Comparison of ENCODE assay signal across 13 mouse cellular contexts in the genomic region with DNA sequence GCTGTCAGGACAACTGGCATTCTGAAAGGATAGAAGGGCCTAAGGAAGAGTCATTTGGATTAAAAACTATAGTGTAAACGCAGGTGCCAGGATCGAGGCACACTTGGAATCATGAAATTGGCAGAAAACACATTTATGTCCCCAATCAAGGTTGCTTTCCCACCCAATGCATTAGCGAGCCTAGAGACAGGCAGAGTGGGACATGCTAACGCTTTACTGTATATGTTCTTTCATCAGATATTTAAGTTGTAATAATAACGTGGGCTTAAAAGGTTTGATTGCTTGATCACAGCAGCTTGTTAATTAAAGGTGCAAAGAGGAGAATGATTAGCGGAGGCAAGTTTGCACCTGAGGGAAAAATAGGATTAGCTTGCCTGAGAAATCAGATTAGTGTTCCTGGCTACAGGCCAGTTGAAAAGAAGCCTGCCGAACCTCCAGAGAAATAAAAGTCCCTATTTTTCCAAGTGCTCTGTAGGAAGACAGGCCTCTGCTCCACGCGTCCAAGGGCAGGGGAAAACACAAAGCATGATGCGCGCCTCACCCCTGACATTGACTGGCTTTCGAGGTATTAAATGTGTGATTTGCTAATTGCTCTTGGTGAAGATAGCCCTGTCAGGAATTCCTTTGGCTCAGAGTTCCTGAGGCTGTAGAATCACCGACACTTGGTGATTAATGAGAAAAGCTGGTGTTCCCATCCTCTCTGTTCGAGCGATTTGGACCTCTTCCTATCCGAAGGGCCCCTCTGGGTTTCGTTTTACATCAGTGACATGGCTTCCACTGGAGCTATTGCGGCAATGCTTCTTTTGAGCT.
DNase-seq lines count a peak whose midpoint lies in the region; ATAC-seq lines count a peak whose summit lies in the region.
"Had no signal": no experiment of that assay in that cellular context is flagged by ENCODE, and none has a peak within 500 bp of the region (broad histone marks: within the 10 kb centered on the region; RNA-seq: fewer than 3 reads in every experiment).

No protein-coding gene starts in this region.

- no peaks in the 10 kb centered on the region for H3K4me1 ChIP-seq in heart, embryonic 11.5 days (ENCODE audit: control insufficient read depth, insufficient read depth, low read length)
- H3K4me1 ChIP-seq in forebrain, embryonic 16.5 days (replicated peaks; ENCODE audit: control insufficient read depth, insufficient read depth, low read length), result peaks cover 9% of the 10 kb centered on the region; the same call in 1 of the 2 replicates
- peaks cover 14% of the 10 kb centered on the region for H3K4me1 ChIP-seq in midbrain, embryonic 15.5 days
- no peaks in the 10 kb centered on the region for H3K4me1 ChIP-seq in limb, embryonic 10.5 days
- H3K4me1 ChIP-seq: embryonic facial prominence, embryonic 15.5 days had no signal

- DNase-seq in heart, postnatal 4 days, result no peak
- DNase-seq in brain, adult 2 months (ENCODE audit: low read depth, low spot score), result peak; percentile 13
- no peak for DNase-seq in thymus, adult 18-20 months
- DNase-seq in limb, embryonic 10.5 days (ENCODE audit: low spot score), result no peak
- DNase-seq in adrenal gland, adult 8-10 months, result no peak
- DNase-seq: gastrocnemius, postnatal 25 days; thymus, adult 2 months had no signal

- WGBS in heart, embryonic 11.5 days (ENCODE audit: insufficient replicate concordance), result 46% methylated on average over 18 of the region's 18 CpGs
- WGBS in forebrain, embryonic 16.5 days, result 16% methylated on average over 18 of the region's 18 CpGs
- 20% methylated on average over 18 of the region's 18 CpGs for WGBS in midbrain, embryonic 15.5 days
- WGBS in limb, embryonic 10.5 days, result 64% methylated on average over 18 of the region's 18 CpGs

- H3K9me3 ChIP-seq in heart, embryonic 11.5 days (replicated peaks; ENCODE audit: control insufficient read depth, low read length), result no peaks in the 10 kb centered on the region
- H3K9me3 ChIP-seq in forebrain, embryonic 16.5 days (ENCODE audit: control insufficient read depth, low read length), result no peaks in the 10 kb centered on the region
- H3K9me3 ChIP-seq in midbrain, embryonic 15.5 days, result no peaks in the 10 kb centered on the region; the same call in 1 of the 2 replicates
- no peaks in the 10 kb centered on the region for H3K9me3 ChIP-seq in limb, embryonic 10.5 days (replicated peaks)
- H3K9me3 ChIP-seq: embryonic facial prominence, embryonic 15.5 days had no signal

- no peak overlapping the region for H3K27ac ChIP-seq in heart, embryonic 11.5 days (ENCODE audit: low read depth, low read length)
- H3K27ac ChIP-seq in forebrain, embryonic 16.5 days (ENCODE audit: low read length), result no peak overlapping the region
- H3K27ac ChIP-seq in midbrain, embryonic 15.5 days, result peak overlapping the region; percentile 43; the same call in 1 of the 2 replicates
- no peak overlapping the region for H3K27ac ChIP-seq in limb, embryonic 10.5 days
- H3K27ac ChIP-seq: embryonic facial prominence, embryonic 15.5 days had no signal

- H3K36me3 ChIP-seq in heart, embryonic 11.5 days (ENCODE audit: control insufficient read depth, insufficient read depth, low read length), result no peaks in the 10 kb centered on the region
- H3K36me3 ChIP-seq in forebrain, embryonic 16.5 days (ENCODE audit: control insufficient read depth, insufficient read depth), result no peaks in the 10 kb centered on the region
- no peaks in the 10 kb centered on the region for H3K36me3 ChIP-seq in midbrain, embryonic 15.5 days (replicated peaks)
- H3K36me3 ChIP-seq in limb, embryonic 10.5 days, result no peaks in the 10 kb centered on the region
- H3K36me3 ChIP-seq: embryonic facial prominence, embryonic 15.5 days had no signal

- no peak for ATAC-seq in heart, embryonic 11.5 days (replicated peaks; ENCODE audit: insufficient number of reproducible peaks, low FRiP score, low TSS enrichment)
- peak; percentile 72 for ATAC-seq in forebrain, embryonic 16.5 days
- peak; percentile 84 for ATAC-seq in midbrain, embryonic 15.5 days (replicated peaks)
- ATAC-seq: CD4-positive, CD25-positive, alpha-beta regulatory T cell, adult 4 months; intestine, embryonic 16.5 days had no signal

- H3K4me3 ChIP-seq in heart, embryonic 11.5 days (ENCODE audit: low read depth, low read length), result no peak overlapping the region
- no peak overlapping the region for H3K4me3 ChIP-seq in forebrain, embryonic 16.5 days (replicated peaks; ENCODE audit: low read length)
- H3K4me3 ChIP-seq in midbrain, embryonic 15.5 days, result no peak overlapping the region
- no peak overlapping the region for H3K4me3 ChIP-seq in limb, embryonic 10.5 days
- H3K4me3 ChIP-seq: embryonic facial prominence, embryonic 15.5 days had no signal

- H3K4me2 ChIP-seq in heart, embryonic 11.5 days, result peak overlapping the region; percentile 11; the same call in 1 of the 2 replicates
- H3K4me2 ChIP-seq in forebrain, embryonic 16.5 days (ENCODE audit: low read length), result peak overlapping the region; percentile 28
- H3K4me2 ChIP-seq in midbrain, embryonic 15.5 days, result peak overlapping the region; percentile 36
- H3K4me2 ChIP-seq: embryonic facial prominence, embryonic 15.5 days had no signal

- no peak overlapping the region for H3K9ac ChIP-seq in heart, embryonic 11.5 days (ENCODE audit: low read depth, low read length)
- H3K9ac ChIP-seq in forebrain, embryonic 16.5 days (replicated peaks; ENCODE audit: low read depth, low read length), result no peak overlapping the region
- no peak overlapping the region; the same call in 1 of the 2 replicates for H3K9ac ChIP-seq in midbrain, embryonic 15.5 days
- H3K9ac ChIP-seq: embryonic facial prominence, embryonic 15.5 days had no signal

- no peaks in the 10 kb centered on the region for H3K27me3 ChIP-seq in heart, embryonic 11.5 days (ENCODE audit: control insufficient read depth, insufficient read depth, low read length)
- no peaks in the 10 kb centered on the region for H3K27me3 ChIP-seq in forebrain, embryonic 16.5 days (replicated peaks; ENCODE audit: control insufficient read depth, insufficient read depth, low read length)
- no peaks in the 10 kb centered on the region for H3K27me3 ChIP-seq in midbrain, embryonic 15.5 days (replicated peaks)
- H3K27me3 ChIP-seq in limb, embryonic 10.5 days (ENCODE audit: low read depth, poor library complexity, severe bottlenecking), result no peaks in the 10 kb centered on the region
- H3K27me3 ChIP-seq: embryonic facial prominence, embryonic 15.5 days had no signal
